Mouse (Mus musculus) ES-E14 (cell line): Measurements from ENCODE around the gene Kat5.

ENCODE experiments used
- MAFK ChIP-seq: IDR thresholded peaks from 2 replicates; pipeline ENCODE4 v1.6.1; 2014; ENCODE audit warnings: mild to moderate bottlenecking, low read depth, low read length, inconsistent platforms; ENCODE audit not compliant: insufficient read depth
- ZNF384 ChIP-seq: IDR thresholded peaks from 2 replicates; pipeline ENCODE4 v1.6.1; 2012; ENCODE audit warnings: low read depth, low read length, inconsistent platforms

- TF ChIP-seq MAFK (no peak), ZNF384 (no peak)
Observed at GRCm38 (mm10) chr19:5575336-5575735, 34.7 kb downstream of the Kat5 start.
